Mouse (Mus musculus) urinary bladder, postnatal 25 days (tissue): ENCODE measurements at regions not wholly inside any gene's neighbourhood (a gene's known extent, or its start where the extent isn't known, plus 50 kb on each side); places are given as distances from the start of the nearest gene placed in this dataset.

Experiments
- DNase-seq: peaks from one replicate; pipeline ENCODE4 v3.0.0; 2022; ENCODE audit warnings: low spot score

DNA sequence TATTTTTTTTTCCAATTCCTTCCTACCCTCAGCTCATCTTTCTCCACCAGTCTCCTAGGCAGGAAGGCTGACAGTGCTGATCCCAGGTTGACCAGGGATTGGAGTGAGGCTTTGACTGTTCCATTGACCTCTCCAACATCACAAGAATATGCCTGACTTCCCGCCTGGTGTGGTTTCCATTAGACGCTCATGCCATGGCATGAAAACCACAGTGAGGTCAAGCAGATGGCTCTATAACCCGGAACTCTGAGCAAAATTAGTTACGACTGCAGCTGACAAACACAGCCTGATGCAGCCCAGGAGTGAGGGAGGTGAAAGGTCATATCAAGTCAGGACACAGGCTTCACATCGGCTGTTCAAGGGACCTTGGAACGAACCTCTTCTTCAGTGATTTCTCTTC, 153.6 kb downstream of the Snx19 start:
- DNase-seq: no peak

GRCm38 (mm10) chr9:30578213-30578612, 151.3 kb downstream of the Snx19 start:
- no peak for DNase-seq

- no peak for DNase-seq
Measured at GRCm38 (mm10) chr9:30577243-30577642, 150.3 kb downstream of the Snx19 start.

GRCm38 (mm10) chr9:30575531-30575930, 148.6 kb downstream of the Snx19 start:
- no peak for DNase-seq

DNA sequence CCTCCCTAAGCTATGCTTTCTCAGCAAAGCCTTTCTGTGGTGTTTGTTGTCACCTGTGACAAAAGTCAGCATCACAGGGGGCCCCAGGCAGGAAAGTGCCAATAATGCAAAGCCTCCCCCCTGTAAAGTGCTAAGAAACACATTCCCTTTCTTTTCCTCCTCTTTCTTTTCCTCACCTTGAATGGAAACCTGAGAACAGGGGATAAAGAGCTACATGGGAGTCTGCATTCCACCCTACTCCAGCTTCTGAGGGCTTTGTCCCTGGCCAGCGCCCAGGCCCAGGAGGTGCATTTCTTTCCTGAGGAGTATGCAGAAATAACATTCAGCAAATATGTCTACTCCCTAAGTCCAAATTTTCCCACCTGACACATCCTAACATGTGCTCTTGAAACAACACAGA, 146.4 kb downstream of the Snx19 start:
- no peak for DNase-seq

DNA sequence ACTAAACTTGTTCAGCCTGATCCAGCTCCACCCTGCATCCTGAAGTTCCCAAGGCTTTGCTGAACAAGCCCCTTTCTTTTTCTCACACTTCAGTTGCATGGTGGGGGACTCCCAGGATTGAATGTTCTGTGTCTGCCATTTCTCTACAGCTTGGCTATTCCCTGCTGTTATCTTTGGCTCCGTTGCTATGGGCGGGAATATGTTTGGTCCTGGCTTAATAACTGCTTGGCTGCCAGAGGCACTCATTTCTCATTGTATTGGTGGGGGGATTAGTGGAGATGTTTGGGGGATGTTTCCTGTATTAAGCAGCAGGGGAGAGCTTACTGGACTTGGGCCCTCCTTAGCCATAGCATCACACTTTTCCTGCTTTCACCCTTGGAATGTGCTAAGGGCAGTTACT, 144.1 kb downstream of the Snx19 start:
- DNase-seq: no peak

- DNase-seq: no peak
Measured at GRCm38 (mm10) chr9:30564765-30565680, 138.1 kb downstream of the Snx19 start.

GRCm38 (mm10) chr9:30563399-30563798, 136.5 kb downstream of the Snx19 start:
- DNase-seq: no peak

GRCm38 (mm10) chr9:30554908-30555307, 128.0 kb downstream of the Snx19 start:
- no peak for DNase-seq

DNA sequence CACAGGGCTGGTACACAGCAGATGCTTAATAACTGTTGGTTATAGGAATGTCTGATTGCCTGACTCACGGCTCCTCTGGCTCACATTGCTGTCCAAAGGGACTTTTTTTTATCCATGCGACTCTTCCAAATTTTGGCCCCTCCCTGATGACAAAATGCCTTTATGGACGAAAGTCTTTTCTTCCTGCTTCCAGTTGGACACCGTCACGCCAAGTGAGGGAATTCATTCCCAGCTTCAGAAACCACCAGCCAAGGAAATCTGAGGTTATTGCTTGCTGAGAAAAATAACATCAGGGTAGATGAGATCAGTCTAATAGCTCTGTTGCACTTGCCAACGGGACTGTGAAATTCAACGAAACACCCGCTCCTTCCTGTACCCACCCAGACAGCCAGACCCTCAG, 125.8 kb downstream of the Snx19 start:
- DNase-seq: no peak

- no peak for DNase-seq
Measured at GRCm38 (mm10) chr9:30549892-30550515, 123.1 kb downstream of the Snx19 start.

DNA sequence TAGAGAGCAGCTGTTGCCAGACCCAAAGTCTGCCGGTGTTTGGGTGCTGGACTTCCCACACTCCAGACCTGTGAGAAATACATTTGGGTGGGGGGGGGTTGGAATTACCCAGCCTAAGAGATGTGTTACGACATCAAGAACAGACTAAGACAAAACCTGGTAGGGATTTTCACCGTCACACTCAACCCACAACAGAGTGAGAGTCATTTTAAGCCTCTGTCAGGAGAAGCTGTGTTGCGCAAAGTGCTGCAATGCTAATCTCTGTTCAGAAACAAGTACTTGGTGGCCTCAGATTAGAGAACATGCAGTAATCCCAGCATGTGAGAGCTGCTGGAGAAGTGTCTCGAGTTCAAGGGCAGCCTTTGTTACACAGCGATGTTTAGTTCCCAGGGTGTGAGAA, 113.0 kb downstream of the Snx19 start:
- no peak for DNase-seq

GRCm38 (mm10) chr9:30536508-30537100, 109.7 kb downstream of the Snx19 start:
- no peak for DNase-seq

GRCm38 (mm10) chr9:30534961-30535360, 108.1 kb downstream of the Snx19 start:
- DNase-seq: no peak

- no peak for DNase-seq
Measured at GRCm38 (mm10) chr9:30533780-30534343, 107.0 kb downstream of the Snx19 start.

- DNase-seq: no peak
Measured at GRCm38 (mm10) chr9:30533091-30533779, 106.3 kb downstream of the Snx19 start.

GRCm38 (mm10) chr9:30525086-30525485, 98.2 kb downstream of the Snx19 start:
- DNase-seq: no peak

DNA sequence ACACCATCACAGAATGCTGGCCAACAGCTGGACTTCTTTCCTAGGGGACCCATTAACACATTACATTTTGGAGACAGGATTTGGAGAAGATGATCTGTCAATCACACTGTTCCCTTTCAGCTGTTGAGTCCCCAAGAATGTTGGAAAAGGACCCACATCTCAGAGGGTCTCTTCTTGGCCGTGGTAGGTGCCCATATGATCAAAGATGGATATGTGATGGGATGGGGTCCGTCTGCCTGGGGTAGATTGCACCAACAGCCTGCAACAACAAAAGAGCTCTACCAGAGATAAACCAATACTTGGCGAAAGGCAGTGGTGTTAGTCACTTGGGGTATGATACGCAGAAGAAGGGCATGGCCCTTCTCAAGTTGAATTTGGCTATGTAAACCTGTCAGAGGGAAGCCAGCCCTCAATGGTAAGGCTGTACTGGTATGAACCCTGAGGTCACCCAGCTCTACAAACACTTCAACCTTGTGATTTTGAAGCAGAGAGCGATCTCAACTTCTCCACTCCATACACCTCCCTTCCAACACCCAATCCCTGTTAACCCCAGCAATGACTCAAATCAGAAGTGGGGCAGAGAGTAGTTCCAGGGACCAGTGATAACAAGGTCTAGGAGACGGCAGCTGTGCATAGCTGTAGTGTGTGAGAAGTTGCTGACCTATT, 97.6 kb downstream of the Snx19 start:
- DNase-seq: no peak

DNA sequence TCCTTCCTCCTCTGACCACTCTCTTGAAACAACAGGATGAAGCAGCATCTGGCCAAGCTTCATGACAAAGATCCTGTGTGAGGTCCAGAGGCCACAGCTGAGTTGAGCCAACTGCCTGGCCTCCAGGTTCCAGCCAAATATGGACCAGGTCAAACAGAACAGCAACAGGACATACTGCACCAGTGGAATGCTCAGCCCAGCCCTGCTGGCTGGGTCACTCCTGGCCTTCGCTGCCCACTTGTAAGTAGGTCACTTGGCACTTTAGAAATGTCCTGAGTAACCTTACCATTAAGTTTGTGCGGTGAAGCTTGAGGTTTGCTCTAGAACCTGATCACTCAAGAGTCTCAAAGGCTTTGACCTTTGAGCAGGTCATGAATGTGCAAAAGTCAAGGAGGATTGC, 96.9 kb downstream of the Snx19 start:
- DNase-seq: no peak

DNA sequence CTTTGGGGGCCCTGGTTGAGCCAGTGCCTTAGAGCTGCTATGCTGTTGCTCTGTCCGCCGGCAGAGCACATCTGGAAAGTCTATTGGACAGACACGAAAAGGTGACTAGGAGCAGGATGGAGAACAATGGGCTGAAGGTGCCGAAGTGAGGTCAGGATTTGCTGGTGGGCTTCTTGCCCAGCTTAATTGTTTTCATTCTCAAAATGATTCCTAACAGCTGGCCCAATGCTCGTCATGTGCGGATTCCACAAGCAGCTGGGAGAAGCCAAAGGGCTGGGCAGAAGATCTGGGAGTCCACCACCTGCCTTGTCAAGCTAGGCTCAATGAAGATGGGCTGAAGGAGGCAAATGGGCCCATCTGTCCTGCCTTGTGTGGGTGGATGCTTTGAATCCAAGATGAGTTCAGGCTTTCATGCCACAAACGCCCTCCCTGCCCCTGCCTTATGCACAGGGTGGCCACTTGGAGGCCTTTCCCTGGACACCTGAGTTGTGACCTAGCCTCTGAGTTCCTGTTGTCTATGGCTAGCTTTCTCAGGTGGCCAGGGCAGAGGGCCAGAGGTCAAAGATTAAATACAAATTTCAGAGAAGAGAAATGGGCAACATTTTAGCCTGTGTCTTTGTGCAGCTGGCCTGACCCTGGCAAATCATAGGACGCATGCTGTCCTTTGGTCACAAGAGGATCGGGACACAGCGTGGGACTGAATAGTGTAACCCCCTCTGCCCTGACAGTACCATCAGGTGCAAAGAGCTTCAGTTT, 95.9 kb downstream of the Snx19 start:
- DNase-seq: no peak
